Mouse (Mus musculus): ENCODE data around the gene A930017K11Rik. TPM values are rescaled to one million over a fixed set of nuclear protein-coding genes. Genes with fewer than 3 reads are reported as not detected.

A930017K11Rik gene
- total and polyA plus RNA-seq, 3 experiments, result not detected

- no peaks in the 10 kb centered on the region for H3K9me3 ChIP-seq (replicated peaks; ENCODE audit: insufficient read depth, low read length)
- H3K4me1 ChIP-seq (ENCODE audit: control insufficient read depth in 1 of 2, insufficient read depth in 2 of 2, low read length in 2 of 2), result no peaks in the 10 kb centered on the region
- no peaks in the 10 kb centered on the region; a peak in 1 of 4 replicates for H3K36me3 ChIP-seq (ENCODE audit: control insufficient read depth in 1 of 2, insufficient read depth in 2 of 2, low read length in 2 of 2)
- no peak overlapping the region for H3K27ac ChIP-seq (ENCODE audit: control insufficient read depth, low read depth, low read length)
- no peaks in the 10 kb centered on the region for H3K79me2 ChIP-seq (ENCODE audit: control insufficient read depth, insufficient read depth, low read length, poor library complexity)
- TF ChIP-seq ZC3H11A (IDR thresholded peaks at IDR 0.05; ENCODE audit: low read depth, low read length) (no peak), JUND (IDR thresholded peaks at IDR 0.05; ENCODE audit: low read depth, low read length) (no peak), CHD2 (IDR thresholded peaks at IDR 0.05; ENCODE audit: low read length) (no peak), HCFC1 (IDR thresholded peaks at IDR 0.05; ENCODE audit: low read depth, low read length) (no peak), MAZ (IDR thresholded peaks at IDR 0.05; ENCODE audit: low read depth, low read length) (no peak), GABPA (IDR thresholded peaks at IDR 0.05; ENCODE audit: low read depth, low read length) (no peak)
- no peak overlapping the region for H3K4me3 ChIP-seq (ENCODE audit: control insufficient read depth in 1 of 2, insufficient read depth in 1 of 2, low read depth in 2 of 2, low read length in 2 of 2)
- no peaks in the 10 kb centered on the region for H3K27me3 ChIP-seq (ENCODE audit: control insufficient read depth in 1 of 2, insufficient read depth in 2 of 2, low read length in 2 of 2)
- H3K9ac ChIP-seq (ENCODE audit: control insufficient read depth, low read depth, low read length, poor library complexity, severe bottlenecking), result no peak overlapping the region
- DNase-seq (ENCODE audit: low read depth, low spot score), result no peak
These were observed 796 bp upstream of the A930017K11Rik start for GRCm38 (mm10) chr17:25953161-25953560.

DNA sequence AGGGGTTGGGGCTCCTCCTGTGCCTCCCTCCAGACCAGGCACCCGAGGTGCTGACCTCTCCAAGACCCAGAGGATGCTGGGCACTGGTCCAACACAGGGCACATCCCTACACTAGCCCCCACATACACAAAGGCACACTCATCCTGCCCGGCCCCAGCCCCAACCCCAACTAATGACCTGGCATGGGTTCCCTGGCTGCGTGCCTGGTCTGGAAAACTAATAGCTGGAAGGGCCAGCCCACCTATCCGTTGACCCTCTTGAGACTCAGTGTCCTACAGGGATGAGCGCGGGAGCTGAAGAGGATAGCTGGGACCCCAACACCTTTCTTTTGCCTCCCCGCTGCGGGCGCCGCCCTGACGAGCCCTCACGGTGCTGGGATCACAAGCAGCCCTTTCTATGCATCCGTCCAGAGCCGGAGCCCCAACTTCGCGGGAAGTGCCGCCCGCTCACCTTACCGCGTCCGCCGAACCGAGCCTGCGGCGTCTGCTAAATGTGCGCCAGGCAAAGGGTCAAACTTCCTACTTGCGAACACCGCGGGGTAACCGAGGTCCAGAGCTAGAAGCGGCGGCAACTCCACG, 1.1 kb downstream of the A930017K11Rik start:
- Histone ChIP-seq H3K4me1 (ENCODE audit: control insufficient read depth in 1 of 2, insufficient read depth in 2 of 2, low read length in 2 of 2) (peaks cover 0 to 3% of the 10 kb centered on the region in 2 experiments; a peak in 1 of 4 replicates), H3K27me3 (ENCODE audit: control insufficient read depth in 1 of 2, insufficient read depth in 2 of 2, low read length in 2 of 2) (no peaks in the 10 kb centered on the region), H3K79me2 (ENCODE audit: control insufficient read depth, insufficient read depth, low read length, poor library complexity) (no peaks in the 10 kb centered on the region), H3K9me3 (replicated peaks; ENCODE audit: insufficient read depth, low read length) (no peaks in the 10 kb centered on the region), H3K9ac (ENCODE audit: control insufficient read depth, low read depth, low read length, poor library complexity, severe bottlenecking) (no peak overlapping the region), H3K36me3 (ENCODE audit: control insufficient read depth in 1 of 2, insufficient read depth in 2 of 2, low read length in 2 of 2) (no peaks in the 10 kb centered on the region), H3K4me3 (ENCODE audit: control insufficient read depth in 1 of 2, insufficient read depth in 1 of 2, low read depth in 2 of 2, low read length in 2 of 2) (no peak overlapping the region), H3K27ac (ENCODE audit: control insufficient read depth, low read depth, low read length) (no peak overlapping the region)
- no peak for DNase-seq (ENCODE audit: low read depth, low spot score)
- TF ChIP-seq SMC3 (IDR thresholded peaks at IDR 0.05; ENCODE audit: low read depth, low read length) (no peak), EP300 (IDR thresholded peaks at IDR 0.05; ENCODE audit: low read depth in 1 of 2, low read length in 2 of 2) (no peak)

GRCm38 (mm10) chr17:25950706-25951105, 1.7 kb downstream of the A930017K11Rik start:
- H3K4me1 ChIP-seq (ENCODE audit: control insufficient read depth in 1 of 2, insufficient read depth in 2 of 2, low read length in 2 of 2), result peaks cover 0 to 9% of the 10 kb centered on the region in 2 experiments; a peak in 1 of 4 replicates
- no peaks in the 10 kb centered on the region for H3K79me2 ChIP-seq (ENCODE audit: control insufficient read depth, insufficient read depth, low read length, poor library complexity)
- TF ChIP-seq MAX (IDR thresholded peaks at IDR 0.05; ENCODE audit: low read length), result no peak
- no peak for TF ChIP-seq EP300 (IDR thresholded peaks at IDR 0.05; ENCODE audit: low read depth in 1 of 2, low read length in 2 of 2)
- TF ChIP-seq USF1 (IDR thresholded peaks at IDR 0.05; ENCODE audit: low read depth, low read length), result no peak
- TF ChIP-seq ETS1 (IDR thresholded peaks at IDR 0.05; ENCODE audit: low read depth, low read length), result no peak
- TF ChIP-seq MYC (IDR thresholded peaks at IDR 0.05; ENCODE audit: low read depth, low read length), result no peak
- TF ChIP-seq UBTF (IDR thresholded peaks at IDR 0.05; ENCODE audit: borderline replicate concordance, insufficient read depth, low read depth, low read length), result no peak
- no peak for TF ChIP-seq CHD2 (IDR thresholded peaks at IDR 0.05; ENCODE audit: low read length)
- no peak for TF ChIP-seq MAFK (IDR thresholded peaks at IDR 0.05; ENCODE audit: borderline replicate concordance, low read depth, low read length)
- no peak for TF ChIP-seq ZKSCAN1 (IDR thresholded peaks at IDR 0.05; ENCODE audit: low read depth, low read length)
- no peak for TF ChIP-seq USF2 (IDR thresholded peaks at IDR 0.05; ENCODE audit: borderline replicate concordance in 1 of 2, insufficient read depth in 1 of 2, low read depth in 1 of 2, low read length in 2 of 2)
- TF ChIP-seq ZNF384 (IDR thresholded peaks at IDR 0.05; ENCODE audit: low read depth, low read length), result no peak
- TF ChIP-seq POLR2AphosphoS2 (IDR thresholded peaks at IDR 0.05; ENCODE audit: low read length), result no peak
- no peak for TF ChIP-seq TAL1 (IDR thresholded peaks at IDR 0.05; ENCODE audit: low read length)
- TF ChIP-seq POLR2AphosphoS5 (IDR thresholded peaks at IDR 0.05; ENCODE audit: borderline replicate concordance, low read depth, low read length), result no peak
- no peak for TF ChIP-seq GATA1 (IDR thresholded peaks at IDR 0.05; ENCODE audit: low read depth, low read length)
- no peaks in the 10 kb centered on the region for H3K27me3 ChIP-seq (ENCODE audit: control insufficient read depth in 1 of 2, insufficient read depth in 2 of 2, low read length in 2 of 2)
- H3K4me3 ChIP-seq (ENCODE audit: control insufficient read depth in 1 of 2, insufficient read depth in 1 of 2, low read depth in 2 of 2, low read length in 2 of 2), result no peak overlapping the region
- DNase-seq (ENCODE audit: low read depth, low spot score), result no peak
- H3K27ac ChIP-seq (ENCODE audit: control insufficient read depth, low read depth, low read length), result no peak overlapping the region
- H3K9ac ChIP-seq (ENCODE audit: control insufficient read depth, low read depth, low read length, poor library complexity, severe bottlenecking), result no peak overlapping the region
- H3K36me3 ChIP-seq (ENCODE audit: control insufficient read depth in 1 of 2, insufficient read depth in 2 of 2, low read length in 2 of 2), result peaks cover 0 to 5% of the 10 kb centered on the region in 2 experiments; a peak in 1 of 4 replicates
- no peaks in the 10 kb centered on the region for H3K9me3 ChIP-seq (replicated peaks; ENCODE audit: insufficient read depth, low read length)

All from MEL (cell line).